Mouse (Mus musculus) kidney, postnatal 14 days (tissue): ENCODE measurements at regions not wholly inside any gene's neighbourhood (a gene's known extent, or its start where the extent isn't known, plus 50 kb on each side); places are given as distances from the start of the nearest gene placed in this dataset.
A peak's percentile ranks its signal among the peaks of the same experiment; 100 is the strongest.

ENCODE experiments used
- DNase-seq: peaks from one replicate; pipeline ENCODE4 v3.0.0; 2022; ENCODE audit warnings: mixed read lengths

GRCm38 (mm10) chr16:75487915-75488314, 97.9 kb downstream of the Lipi start:
- DNase-seq, result no peak

- DNase-seq, result no peak
Measured at GRCm38 (mm10) chr16:75483878-75484277, 102.0 kb downstream of the Lipi start.

DNA sequence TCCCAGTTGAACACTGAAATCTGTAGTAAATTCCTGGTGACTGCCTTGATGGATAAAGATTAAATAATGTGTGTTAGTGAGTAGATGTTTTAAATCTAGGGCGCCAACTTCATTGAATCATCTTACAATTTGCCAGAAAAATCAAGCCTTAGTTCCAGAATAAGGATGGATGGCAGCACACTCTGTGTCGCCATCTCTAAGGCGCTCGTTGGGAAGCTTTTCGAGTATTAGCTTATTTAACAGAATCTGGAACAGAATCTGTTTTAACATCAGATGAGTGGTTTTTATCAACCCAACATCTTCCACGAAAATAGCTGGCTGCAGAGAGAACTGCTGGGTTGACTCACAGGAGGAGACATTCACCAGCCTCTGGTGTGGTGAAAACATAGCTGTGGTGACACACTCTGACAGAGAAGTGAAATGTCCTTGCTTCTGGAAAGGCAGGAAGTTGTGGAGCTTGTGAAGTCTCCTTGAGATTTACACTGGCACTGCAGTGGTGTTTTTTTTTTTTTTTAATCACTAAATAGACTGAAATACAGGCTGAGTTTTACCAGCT, 120.4 kb downstream of the Lipi start:
- no peak for DNase-seq

GRCm38 (mm10) chr16:75462136-75462535, 123.7 kb downstream of the Lipi start:
- no peak for DNase-seq

GRCm38 (mm10) chr16:75446901-75447514, 138.9 kb downstream of the Lipi start:
- peak; percentile 1 for DNase-seq

- DNase-seq, result no peak
Measured at GRCm38 (mm10) chr16:75439296-75439695, 146.6 kb downstream of the Lipi start.

DNA sequence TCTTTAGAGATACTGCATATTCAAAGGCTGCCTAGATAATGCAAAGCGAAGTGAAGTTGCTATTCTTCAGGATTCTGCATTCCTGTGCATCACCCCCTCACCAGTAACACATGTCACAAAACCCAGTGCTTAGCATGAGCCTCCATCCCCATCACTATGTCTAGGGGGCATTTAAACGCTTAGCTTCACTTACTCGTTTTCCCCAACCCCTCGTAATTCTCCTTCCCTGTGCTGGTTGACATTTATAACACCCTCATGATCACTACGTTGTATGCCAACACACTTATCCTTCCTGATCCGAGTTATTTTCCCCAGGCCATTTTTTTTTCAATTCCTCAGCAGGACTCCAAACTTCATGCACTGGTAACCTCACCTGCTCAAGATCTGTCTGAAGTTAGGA, 152.6 kb downstream of the Lipi start:
- no peak for DNase-seq

- DNase-seq, result no peak
Measured at GRCm38 (mm10) chr16:75384526-75385222, 201.2 kb downstream of the Lipi start.

DNA sequence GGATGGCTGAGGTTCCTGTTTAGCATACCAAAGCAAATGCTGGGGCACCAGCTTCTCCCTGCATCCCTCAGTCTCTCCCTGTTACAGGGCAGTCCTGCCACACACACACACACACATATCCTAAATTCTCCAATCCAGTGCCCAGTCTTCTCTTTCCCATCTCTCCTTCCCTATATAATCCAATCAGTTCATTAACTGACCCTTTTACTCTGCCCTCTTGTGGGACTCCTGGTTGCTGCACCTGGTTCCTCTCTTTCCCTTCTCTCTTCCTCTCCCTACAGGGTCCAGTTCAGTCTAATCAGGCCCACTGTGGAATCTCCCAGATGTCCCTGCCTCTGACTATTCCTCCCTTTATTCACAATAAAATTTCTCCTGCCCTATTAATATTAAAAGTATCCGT, 204.7 kb downstream of the Lipi start:
- DNase-seq, result no peak

- DNase-seq, result no peak
Measured at GRCm38 (mm10) chr16:75369700-75370099, 216.2 kb downstream of the Lipi start.

GRCm38 (mm10) chr16:75366727-75367126, 219.1 kb downstream of the Lipi start:
- no peak for DNase-seq

DNA sequence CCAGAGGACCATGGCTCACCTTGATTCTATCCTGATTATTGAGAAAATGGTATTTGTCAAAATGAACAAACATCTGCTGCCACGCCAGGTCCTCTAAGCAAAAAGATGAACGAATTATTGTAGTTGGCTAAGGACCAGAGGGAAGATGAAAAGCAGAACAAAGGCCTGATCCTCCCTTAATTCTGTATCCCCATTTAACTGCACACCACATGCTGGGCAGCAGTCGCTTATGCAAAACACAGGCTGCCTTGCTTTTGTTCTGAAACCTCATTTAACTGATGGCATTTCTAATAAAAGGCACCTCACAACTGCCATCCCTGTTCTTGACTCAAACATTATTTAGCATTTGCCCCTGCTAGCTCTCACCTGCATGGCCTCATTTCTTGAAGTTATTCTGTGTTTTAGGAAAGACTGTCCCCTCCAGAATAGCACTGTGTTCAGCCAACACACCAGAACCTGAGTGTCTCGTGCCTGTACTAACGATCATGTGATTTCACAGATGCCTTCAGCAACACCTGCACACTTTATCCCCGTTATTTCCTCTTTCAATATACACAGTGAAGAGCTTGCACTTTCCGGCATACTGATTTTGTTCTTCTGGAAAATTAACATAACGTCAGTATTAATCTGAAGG, 220.4 kb downstream of the Lipi start:
- DNase-seq, result no peak

DNA sequence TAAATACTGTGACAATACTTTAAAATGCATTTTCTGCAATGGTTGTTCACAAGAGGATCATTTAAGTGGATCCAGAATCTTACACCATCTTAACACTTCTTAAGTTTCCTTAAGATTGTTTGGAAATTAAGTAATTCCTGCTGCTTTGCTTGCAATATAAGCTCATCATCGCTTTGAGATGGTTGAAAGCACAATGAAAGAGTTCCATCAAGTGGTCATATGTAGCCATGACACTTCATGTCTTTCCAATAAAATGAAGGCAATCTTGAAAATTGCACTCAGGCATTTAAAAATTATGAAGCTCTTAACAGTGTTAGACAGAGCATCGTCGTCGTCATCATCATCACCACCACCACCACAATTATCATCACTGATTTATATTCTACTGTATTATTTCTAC, 223.8 kb downstream of the Lipi start:
- DNase-seq, result no peak

DNA sequence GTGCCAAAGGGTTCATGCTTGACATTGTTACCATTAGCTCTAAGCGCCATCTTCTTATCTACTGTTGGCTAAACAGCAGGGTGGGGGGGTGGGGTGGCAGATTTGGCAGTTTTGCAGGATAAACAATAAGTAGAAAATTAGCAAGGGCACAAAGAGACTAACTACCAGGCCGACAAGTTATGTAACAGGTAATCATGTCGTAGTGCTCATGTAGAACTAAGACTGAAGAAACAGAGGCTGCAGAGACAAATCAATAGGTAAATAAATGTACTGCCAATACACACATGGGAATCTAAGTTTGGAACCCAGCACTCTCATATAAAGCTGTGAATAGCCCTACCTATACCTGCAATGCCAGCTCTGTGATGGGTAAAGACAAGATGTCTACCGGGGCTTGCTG, 225.1 kb downstream of the Lipi start:
- DNase-seq, result no peak

DNA sequence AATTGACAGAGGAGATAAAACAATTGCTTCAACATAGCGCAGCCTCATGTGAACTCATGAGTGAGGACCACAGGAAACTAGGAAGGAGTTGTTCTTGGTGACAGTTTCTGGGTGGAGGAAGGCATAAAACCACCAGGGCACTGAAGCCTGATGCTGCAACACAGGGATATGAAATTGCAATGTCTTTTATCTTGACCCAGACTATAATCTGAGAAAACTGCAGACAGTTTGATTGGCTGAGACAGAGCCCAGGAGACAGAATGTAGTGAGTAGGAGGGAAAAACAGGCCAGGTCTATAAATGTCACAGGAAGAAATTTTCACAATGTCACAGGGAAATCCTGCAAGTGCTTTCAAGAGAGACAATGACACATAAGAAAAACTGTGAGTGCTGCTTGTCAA, 232.5 kb downstream of the Lipi start:
- no peak for DNase-seq

DNA sequence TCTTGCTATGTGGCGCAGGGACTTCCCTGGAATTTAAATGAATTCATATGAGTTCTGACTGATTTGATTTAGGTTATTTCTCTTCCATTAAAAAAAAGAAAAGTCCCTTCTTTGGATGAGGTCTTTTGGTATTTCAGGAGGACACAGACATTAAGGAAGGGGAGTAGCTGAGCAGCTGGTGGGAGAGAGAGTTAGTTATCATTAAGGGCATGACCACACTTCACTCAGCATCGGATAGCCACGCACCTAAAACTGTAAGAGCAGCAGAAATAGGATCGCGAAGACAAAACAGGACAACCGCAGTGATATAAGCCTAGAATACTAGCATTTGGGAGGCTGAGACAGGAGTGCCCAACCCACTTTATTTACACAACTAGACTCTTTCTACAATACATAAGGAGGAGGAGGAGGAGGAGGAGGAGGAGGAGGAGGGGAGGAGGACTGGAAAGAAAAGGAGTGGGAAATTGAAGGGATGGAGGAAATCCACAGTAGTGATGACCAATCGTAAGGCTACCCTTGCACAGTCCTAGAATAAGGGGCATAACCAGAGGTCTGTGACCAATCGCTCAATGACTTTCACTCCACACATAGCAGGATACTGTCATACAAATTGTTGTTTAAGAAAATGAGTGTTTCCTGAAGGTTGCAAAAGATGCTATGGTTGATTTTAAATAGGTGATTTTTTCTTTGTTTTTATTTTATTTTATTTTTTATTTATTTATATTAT, 241.5 kb downstream of the Lipi start:
- DNase-seq, result no peak

DNA sequence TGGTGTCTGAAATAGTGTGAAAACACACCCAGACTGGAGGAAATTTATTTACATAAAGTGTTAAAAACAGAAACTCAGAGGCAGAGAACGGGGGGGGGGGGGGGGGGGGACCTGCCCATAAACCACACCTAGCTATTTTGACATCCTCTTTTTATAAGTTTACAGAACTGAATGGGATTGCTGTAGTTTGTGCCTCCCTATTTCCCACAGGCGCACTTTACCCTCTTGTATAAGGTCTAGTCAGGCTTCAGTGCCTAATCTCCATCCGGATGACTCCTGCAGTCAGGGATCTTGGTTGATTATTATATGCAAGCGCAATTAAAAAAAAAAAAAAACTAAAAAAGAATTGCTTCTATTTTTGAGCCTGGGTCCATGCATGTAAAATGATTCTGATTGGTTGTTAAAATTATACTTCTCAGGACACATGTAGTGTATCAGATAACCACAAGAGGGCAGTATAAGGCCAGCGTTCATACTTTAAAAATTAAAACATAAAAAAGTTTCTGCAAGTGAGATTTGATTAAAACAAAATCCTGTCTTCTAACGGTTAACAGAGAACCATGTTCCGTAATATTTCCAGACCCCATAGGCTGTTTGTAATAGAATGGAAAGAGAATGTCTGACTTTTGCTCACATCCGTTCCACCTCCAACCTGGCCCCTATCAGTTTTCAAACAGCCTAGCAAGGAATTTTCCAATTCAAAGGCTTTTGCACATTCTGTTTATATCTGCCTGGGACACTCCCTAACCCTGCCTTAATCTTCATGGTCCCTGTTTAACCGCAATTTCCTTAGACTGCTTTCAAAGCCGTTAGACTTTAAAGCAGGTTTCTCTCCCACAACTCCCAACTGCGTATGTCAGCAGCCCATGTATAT, 242.6 kb downstream of the Lipi start:
- DNase-seq, result peak; percentile 4

- no peak for DNase-seq
Measured at GRCm38 (mm10) chr16:75334228-75334627, 251.6 kb downstream of the Lipi start.

GRCm38 (mm10) chr16:75333750-75334149, 252.1 kb downstream of the Lipi start:
- no peak for DNase-seq

- no peak for DNase-seq
Measured at GRCm38 (mm10) chr16:75332853-75333252, 253.0 kb downstream of the Lipi start.

DNA sequence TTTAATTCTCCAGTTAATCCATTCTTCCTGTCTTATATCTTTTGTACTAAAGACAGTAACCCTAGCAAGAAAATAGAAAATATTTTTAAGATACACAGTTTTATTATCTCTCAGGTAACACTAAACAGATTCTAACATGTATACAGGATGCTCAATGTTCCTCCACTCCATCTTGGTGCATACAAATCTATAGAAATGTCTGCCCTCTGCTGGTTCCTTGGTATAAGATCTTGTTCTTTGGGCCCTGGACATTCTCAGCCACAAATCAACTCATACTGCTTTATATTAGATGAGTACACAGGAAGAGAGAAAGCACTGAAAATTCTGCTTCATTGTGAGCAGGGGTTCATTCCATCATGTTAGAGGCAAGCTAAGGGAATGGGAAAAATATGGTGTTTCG, 260.6 kb downstream of the Lipi start:
- no peak for DNase-seq

DNA sequence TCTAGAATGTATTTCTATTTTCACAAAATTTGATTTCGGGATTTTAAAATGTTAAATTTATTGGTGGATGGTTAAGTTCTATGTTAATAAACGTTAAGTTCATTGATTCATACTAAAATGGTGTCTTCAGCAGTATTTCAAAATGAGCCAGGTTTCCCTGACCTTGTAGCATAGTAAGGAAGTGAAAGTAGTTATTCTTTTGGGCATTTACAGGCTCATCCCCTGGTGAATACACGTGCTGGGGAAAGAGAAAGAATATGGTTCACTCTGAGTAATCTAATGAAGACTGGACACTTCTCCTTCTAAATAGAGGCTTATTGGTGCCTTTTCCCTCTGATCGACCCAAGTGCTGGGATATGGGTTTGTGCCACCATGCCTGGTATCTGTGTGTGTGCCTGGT, 281.1 kb downstream of the Lipi start:
- DNase-seq, result no peak
